Mouse (Mus musculus) embryonic facial prominence, embryonic 13.5 days (tissue): ENCODE results near the gene Myo1h. TPM values are rescaled to one million over a fixed set of nuclear protein-coding genes. Genes with fewer than 3 reads are reported as not detected.

Experiments
- ATAC-seq: fragments of 200-750 bp; cut with Nextera tagmentation; 2 replicates; pipeline ENCODE4 v1.8.0; 2017; ENCODE audit warnings: low read depth; ENCODE audit not compliant: insufficient number of reproducible peaks, insufficient read depth, low FRiP score, low TSS enrichment
- H3K27ac ChIP-seq: fragments of 300-500 bp; sonication (generic); 2 replicates; pipeline ENCODE4 v1.5.1; 2015; ENCODE audit warnings: moderate library complexity, mild to moderate bottlenecking, inconsistent platforms
- H3K27me3 ChIP-seq: fragments of 300-500 bp; sonication (generic); 2 replicates; pipeline ENCODE4 v1.6.1; 2015; ENCODE audit warnings: mild to moderate bottlenecking, inconsistent platforms
- H3K36me3 ChIP-seq: fragments of 300-500 bp; sonication (generic); 2 replicates; pipeline ENCODE4 v1.6.1; 2015; ENCODE audit warnings: mild to moderate bottlenecking, inconsistent platforms
- H3K4me1 ChIP-seq: fragments of 300-500 bp; sonication (generic); 2 replicates; pipeline ENCODE4 v1.6.1; 2015; ENCODE audit warnings: inconsistent platforms
- H3K4me2 ChIP-seq: fragments of 300-500 bp; sonication (generic); 2 replicates; pipeline ENCODE4 v1.6.1; 2015; ENCODE audit warnings: moderate library complexity, mild to moderate bottlenecking, inconsistent platforms
- H3K4me3 ChIP-seq: fragments of 300-500 bp; sonication (generic); 2 replicates; pipeline ENCODE4 v1.5.1; 2015; ENCODE audit warnings: mild to moderate bottlenecking, inconsistent platforms
- H3K9ac ChIP-seq: fragments of 300-500 bp; sonication (generic); 2 replicates; pipeline ENCODE4 v1.6.1; 2015; ENCODE audit warnings: mild to moderate bottlenecking, inconsistent platforms
- H3K9me3 ChIP-seq: fragments of 300-500 bp; sonication (generic); 2 replicates; pipeline ENCODE4 v1.6.1; 2016; ENCODE audit warnings: inconsistent platforms
- WGBS: fragments of 180-500 bp; shearing (Covaris S2); methylation state at CpG from one replicate; pipeline ENCODE4 v1.1.7; 2015; ENCODE audit warnings: mixed read lengths; 5-methylcytosine and 5-hydroxymethylcytosine counted together
- polyA plus RNA-seq: library from polyadenylated mRNA; unstranded; fragments of >200 nt; fragmentation: Nextera tagmentation; extraction: Ambion mirVana; gene quantifications from 2 replicates; pipeline ENCODE4 v1.2.1, GENCODE M21; 2015

Gene Myo1h
- polyA plus RNA-seq = 1.5 and 2.1 TPM in 2 replicates

GRCm38 (mm10) chr5:114288874-114289273 lies at the start of gene Myo1h:
TSS of gene Myo1h (plus strand) at chr5:114289166.
- no peak within 1 kb of the TSS for H3K4me3 ChIP-seq
- H3K9me3 ChIP-seq = no peaks in the 10 kb centered on the region
- no peak within 1 kb of the TSS for H3K4me2 ChIP-seq
- peaks cover 16% of the 10 kb centered on the region for H3K4me1 ChIP-seq
- no peaks in the 10 kb centered on the region; the same call in 1 of the 2 replicates for H3K27me3 ChIP-seq
- H3K36me3 ChIP-seq = no peaks in the 10 kb centered on the region
- no peak for ATAC-seq
- H3K9ac ChIP-seq = peak within 1 kb of the TSS; percentile 36; the same call in 1 of the 2 replicates
- H3K27ac ChIP-seq = no peak within 1 kb of the TSS
- 39% methylated on average over 13 of the region's 13 CpGs for WGBS

GRCm38 (mm10) chr5:114239737-114240136 lies 49.2 kb upstream of the Myo1h start:
- WGBS = 42% methylated on average over 14 of the region's 14 CpGs
- no peak overlapping the region for H3K9ac ChIP-seq
- H3K27ac ChIP-seq = no peak overlapping the region
- no peaks in the 10 kb centered on the region for H3K4me1 ChIP-seq
- no peaks in the 10 kb centered on the region for H3K27me3 ChIP-seq
- ATAC-seq = no peak
- H3K9me3 ChIP-seq = no peaks in the 10 kb centered on the region
- no peaks in the 10 kb centered on the region for H3K36me3 ChIP-seq
- no peak overlapping the region for H3K4me2 ChIP-seq
- no peak overlapping the region for H3K4me3 ChIP-seq

- H3K4me2 ChIP-seq = no peak overlapping the region
- no peaks in the 10 kb centered on the region for H3K27me3 ChIP-seq
- H3K9me3 ChIP-seq = no peaks in the 10 kb centered on the region
- ATAC-seq = no peak
- no peak overlapping the region for H3K4me3 ChIP-seq
- 77% methylated on average over 7 of the region's 7 CpGs for WGBS
- peaks cover 13% of the 10 kb centered on the region for H3K4me1 ChIP-seq
- no peak overlapping the region for H3K9ac ChIP-seq
- no peak overlapping the region for H3K27ac ChIP-seq
- no peaks in the 10 kb centered on the region for H3K36me3 ChIP-seq
Measured at GRCm38 (mm10) chr5:114246465-114246864, 42.5 kb upstream of the Myo1h start.

GRCm38 (mm10) chr5:114248174-114248589 lies 40.8 kb upstream of the Myo1h start:
- peak overlapping the region; percentile 53 for H3K4me2 ChIP-seq
- H3K4me3 ChIP-seq = peak overlapping the region; percentile 9; the same call in 1 of the 2 replicates
- WGBS = 11% methylated on average over 14 of the region's 14 CpGs
- H3K4me1 ChIP-seq = peaks cover 13% of the 10 kb centered on the region
- ATAC-seq = no peak
- no peaks in the 10 kb centered on the region for H3K36me3 ChIP-seq
- H3K9ac ChIP-seq = peak overlapping the region; percentile 57
- no peaks in the 10 kb centered on the region for H3K27me3 ChIP-seq
- no peaks in the 10 kb centered on the region for H3K9me3 ChIP-seq
- H3K27ac ChIP-seq = no peak overlapping the region

DNA sequence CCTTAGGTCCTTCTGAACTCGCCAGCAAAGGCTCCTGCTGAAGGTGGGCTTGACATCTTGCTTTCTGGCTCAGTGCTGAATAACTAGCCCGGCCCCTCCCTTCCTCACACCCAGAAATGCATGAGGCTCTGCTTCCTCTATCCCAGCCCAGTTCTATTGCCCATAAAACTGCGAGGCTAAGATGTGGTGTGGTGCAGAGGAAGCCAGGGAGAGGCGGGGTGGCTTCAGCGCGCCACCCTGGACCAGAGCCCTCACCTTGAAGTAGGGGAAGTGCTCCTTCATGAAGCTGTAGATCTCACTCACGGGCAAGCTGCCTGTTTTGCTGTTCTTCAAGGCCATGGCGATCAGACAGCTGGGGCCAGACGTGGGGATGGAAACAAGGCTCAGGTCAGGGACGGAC lies 29.5 kb upstream of the Myo1h start:
- Histone ChIP-seq H3K4me2 (no peak overlapping the region), H3K27ac (no peak overlapping the region), H3K9me3 (no peaks in the 10 kb centered on the region), H3K9ac (no peak overlapping the region), H3K4me1 (no peaks in the 10 kb centered on the region), H3K36me3 (no peaks in the 10 kb centered on the region), H3K27me3 (no peaks in the 10 kb centered on the region), H3K4me3 (no peak overlapping the region)
- 79% methylated on average over 10 of the region's 10 CpGs for WGBS
- ATAC-seq = no peak

GRCm38 (mm10) chr5:114261494-114261893 lies 27.5 kb upstream of the Myo1h start:
- no peaks in the 10 kb centered on the region; the same call in 1 of the 2 replicates for H3K27me3 ChIP-seq
- no peak overlapping the region for H3K9ac ChIP-seq
- no peak for ATAC-seq
- H3K4me3 ChIP-seq = no peak overlapping the region
- H3K27ac ChIP-seq = no peak overlapping the region
- H3K4me1 ChIP-seq = no peaks in the 10 kb centered on the region
- no peak overlapping the region for H3K4me2 ChIP-seq
- no peaks in the 10 kb centered on the region for H3K9me3 ChIP-seq
- H3K36me3 ChIP-seq = no peaks in the 10 kb centered on the region

GRCm38 (mm10) chr5:114264030-114264459 lies 24.9 kb upstream of the Myo1h start:
- Histone ChIP-seq H3K36me3 (no peaks in the 10 kb centered on the region), H3K4me2 (no peak overlapping the region), H3K27me3 (peaks cover 6% of the 10 kb centered on the region), H3K4me1 (peaks cover 7% of the 10 kb centered on the region), H3K27ac (no peak overlapping the region), H3K4me3 (no peak overlapping the region), H3K9me3 (no peaks in the 10 kb centered on the region), H3K9ac (no peak overlapping the region)
- no peak for ATAC-seq
- WGBS = 82% methylated on average over 8 of the region's 8 CpGs

- 82% methylated on average over 8 of the region's 8 CpGs for WGBS
- ATAC-seq = no peak
- H3K9ac ChIP-seq = no peak overlapping the region
- H3K36me3 ChIP-seq = no peaks in the 10 kb centered on the region
- no peaks in the 10 kb centered on the region for H3K9me3 ChIP-seq
- H3K4me2 ChIP-seq = no peak overlapping the region
- H3K27ac ChIP-seq = no peak overlapping the region
- H3K4me1 ChIP-seq = peaks cover 7% of the 10 kb centered on the region
- H3K27me3 ChIP-seq = peaks cover 14% of the 10 kb centered on the region
- H3K4me3 ChIP-seq = no peak overlapping the region
Measured at GRCm38 (mm10) chr5:114264791-114265190, 24.2 kb upstream of the Myo1h start.

GRCm38 (mm10) chr5:114268646-114269045 lies 20.3 kb upstream of the Myo1h start:
- H3K27ac ChIP-seq = no peak overlapping the region
- H3K4me2 ChIP-seq = no peak overlapping the region
- 42% methylated on average over 7 of the region's 7 CpGs for WGBS
- no peaks in the 10 kb centered on the region for H3K9me3 ChIP-seq
- H3K36me3 ChIP-seq = no peaks in the 10 kb centered on the region
- no peak overlapping the region for H3K4me3 ChIP-seq
- H3K27me3 ChIP-seq = peaks cover 52% of the 10 kb centered on the region
- peaks cover 21% of the 10 kb centered on the region for H3K4me1 ChIP-seq
- ATAC-seq = no peak
- no peak overlapping the region for H3K9ac ChIP-seq

- H3K4me1 ChIP-seq = peaks cover 30% of the 10 kb centered on the region
- no peaks in the 10 kb centered on the region for H3K36me3 ChIP-seq
- peaks cover 61% of the 10 kb centered on the region for H3K27me3 ChIP-seq
- no peak overlapping the region for H3K4me3 ChIP-seq
- no peak overlapping the region for H3K27ac ChIP-seq
- WGBS = 62% methylated on average over 7 of the region's 7 CpGs
- no peaks in the 10 kb centered on the region for H3K9me3 ChIP-seq
- no peak for ATAC-seq
- H3K9ac ChIP-seq = no peak overlapping the region
- H3K4me2 ChIP-seq = no peak overlapping the region
Measured at GRCm38 (mm10) chr5:114269499-114269898, 19.5 kb upstream of the Myo1h start.

- no peak overlapping the region for H3K9ac ChIP-seq
- peaks cover 66% of the 10 kb centered on the region for H3K27me3 ChIP-seq
- 20% methylated on average over 12 of the region's 12 CpGs for WGBS
- peaks cover 30% of the 10 kb centered on the region for H3K4me1 ChIP-seq
- H3K9me3 ChIP-seq = no peaks in the 10 kb centered on the region
- no peaks in the 10 kb centered on the region for H3K36me3 ChIP-seq
- H3K4me2 ChIP-seq = no peak overlapping the region
- no peak overlapping the region for H3K27ac ChIP-seq
- H3K4me3 ChIP-seq = no peak overlapping the region
- no peak for ATAC-seq
Measured at GRCm38 (mm10) chr5:114269984-114270383, 19.0 kb upstream of the Myo1h start.

GRCm38 (mm10) chr5:114273693-114274402 lies 15.1 kb upstream of the Myo1h start, which contains the start of gene Foxn4:
TSS of gene Foxn4 (minus strand) at chr5:114273807.
- under 1% methylated on average over 55 of the region's 56 CpGs for WGBS
- Histone ChIP-seq H3K4me3 (peak within 1 kb of the TSS; percentile 46), H3K27ac (no peak within 1 kb of the TSS), H3K4me2 (peak within 1 kb of the TSS; percentile 78), H3K36me3 (no peaks in the 10 kb centered on the region), H3K9me3 (no peaks in the 10 kb centered on the region), H3K4me1 (peaks cover 23% of the 10 kb centered on the region), H3K27me3 (peaks cover 97% of the 10 kb centered on the region), H3K9ac (peak within 1 kb of the TSS; percentile 51; the same call in 1 of the 2 replicates)
- no peak for ATAC-seq
